Mouse (Mus musculus) T-helper 2 cell (primary cell): ENCODE data around the gene Zfp385c.
"Not testable (repeated sequence)": the region's sequence is repeated elsewhere in the genome, so short reads cannot be mapped to it uniquely, and the experiment has no call there.

Source experiments
- in situ Hi-C: fragments of 300-600 bp; cut with MboI, MseI; formaldehyde crosslinking; loops from one replicate; pipeline ENCODE4 v1.15.1; 2025; ENCODE audit warnings: high pct_unique_total_duplicates

The Zfp385c gene

DNA sequence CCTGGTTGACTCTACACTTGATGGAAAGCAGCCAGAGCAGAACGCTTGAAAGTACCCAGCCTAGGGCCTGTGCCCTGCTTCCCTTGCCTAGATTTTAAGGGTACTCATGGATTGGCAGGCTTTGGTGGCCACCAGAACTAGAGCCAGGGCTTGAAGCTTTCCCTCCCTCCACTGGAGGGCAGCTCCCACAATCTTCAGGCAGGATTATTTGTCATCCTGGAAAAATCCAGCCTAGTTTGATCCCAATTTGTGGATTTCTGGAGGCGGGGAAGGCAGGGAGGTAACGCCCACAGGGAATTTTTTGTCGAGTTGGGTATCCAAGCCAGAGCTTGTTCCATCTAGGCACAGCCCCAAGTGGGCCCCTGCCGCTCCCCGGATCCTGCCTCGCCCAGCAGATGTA is 1.9 kb downstream of the Zfp385c start:
- in situ Hi-C loops, result no loop called here

GRCm38 (mm10) chr11:100688443-100688842 is 3.8 kb downstream of the Zfp385c start:
- in situ Hi-C loops, result no loop called here

- in situ Hi-C loops, result no loop called here
These were observed 5.0 kb downstream of the Zfp385c start for GRCm38 (mm10) chr11:100687265-100687664.

DNA sequence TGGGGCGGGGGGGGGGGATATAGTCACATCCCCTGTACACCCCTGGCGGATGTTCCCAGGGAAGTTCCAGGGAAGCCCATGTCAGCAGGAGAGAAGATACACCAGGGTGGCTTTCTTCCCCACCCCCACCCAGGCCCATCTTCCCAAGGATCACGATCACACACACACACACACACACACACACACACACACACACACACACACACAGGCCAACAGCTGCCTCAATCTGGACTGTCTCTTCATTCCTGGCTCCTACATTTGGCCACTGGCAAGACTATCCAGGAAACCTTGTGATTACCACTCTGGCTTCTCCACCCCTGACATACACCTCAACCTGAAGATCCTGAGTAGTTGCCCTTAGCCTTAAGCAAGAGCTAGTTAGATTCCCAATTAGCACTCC is 6.9 kb downstream of the Zfp385c start:
- in situ Hi-C loops, result no loop called here

- in situ Hi-C loops, result no loop called here
These were observed 8.2 kb downstream of the Zfp385c start for GRCm38 (mm10) chr11:100684084-100684483.

- in situ Hi-C loops, result no loop called here
These were observed 9.7 kb downstream of the Zfp385c start for GRCm38 (mm10) chr11:100682526-100682925.

- in situ Hi-C loops, result no loop called here
These were observed 10.4 kb downstream of the Zfp385c start for GRCm38 (mm10) chr11:100681826-100682225.

GRCm38 (mm10) chr11:100677810-100678209 is 14.4 kb downstream of the Zfp385c start:
- in situ Hi-C loops, result loop anchor here (5.0 kb wide), 1 partner anchor 36 kb away; no protein-coding TSS in a partner anchor

GRCm38 (mm10) chr11:100673169-100673568 is 19.1 kb downstream of the Zfp385c start:
- in situ Hi-C loops, result no loop called here

DNA sequence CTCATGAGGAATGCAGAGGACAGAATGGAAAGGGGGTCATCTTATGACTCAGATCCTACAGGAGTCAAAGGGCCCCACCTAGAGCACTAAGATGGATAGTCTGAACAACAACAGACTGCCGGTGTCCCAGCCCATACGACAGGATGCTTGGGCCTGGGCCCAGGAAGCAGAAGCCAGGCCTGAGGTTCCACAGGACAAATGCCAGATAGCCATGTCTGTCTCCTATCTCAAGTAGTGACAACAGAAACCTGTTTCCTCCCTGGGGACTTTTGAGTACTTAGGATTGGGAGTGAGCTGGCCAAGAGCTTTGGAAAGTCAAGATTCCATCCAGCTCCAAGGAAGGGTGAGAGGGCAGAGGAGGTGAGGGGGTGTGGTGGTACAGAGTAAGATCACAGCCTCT is 20.3 kb downstream of the Zfp385c start:
- in situ Hi-C loops, result no loop called here

GRCm38 (mm10) chr11:100671049-100671448 is 21.2 kb downstream of the Zfp385c start:
- in situ Hi-C loops, result no loop called here

GRCm38 (mm10) chr11:100659806-100660205 is 32.4 kb downstream of the Zfp385c start:
- in situ Hi-C loops, result no loop called here

DNA sequence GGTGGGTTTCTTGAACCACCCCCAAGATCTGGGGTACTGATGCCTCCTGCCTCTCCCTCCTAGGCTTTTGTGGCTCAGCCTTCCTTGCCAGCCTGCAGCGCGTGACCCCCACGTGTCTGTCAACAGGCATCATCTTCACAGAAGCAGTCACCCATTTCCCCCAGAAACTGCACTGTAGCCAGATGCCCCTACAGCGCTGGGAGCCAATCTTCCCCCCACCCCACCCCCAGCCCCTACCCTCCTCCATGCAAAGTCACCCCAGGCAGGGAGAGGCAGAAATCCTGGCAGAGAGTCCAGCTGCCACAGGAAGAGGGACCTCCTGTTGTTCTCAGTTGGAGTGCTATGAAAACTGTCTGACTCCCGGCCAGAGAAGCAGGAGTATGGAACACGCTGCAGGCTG is 35.8 kb downstream of the Zfp385c start:
- in situ Hi-C loops, result no loop called here

DNA sequence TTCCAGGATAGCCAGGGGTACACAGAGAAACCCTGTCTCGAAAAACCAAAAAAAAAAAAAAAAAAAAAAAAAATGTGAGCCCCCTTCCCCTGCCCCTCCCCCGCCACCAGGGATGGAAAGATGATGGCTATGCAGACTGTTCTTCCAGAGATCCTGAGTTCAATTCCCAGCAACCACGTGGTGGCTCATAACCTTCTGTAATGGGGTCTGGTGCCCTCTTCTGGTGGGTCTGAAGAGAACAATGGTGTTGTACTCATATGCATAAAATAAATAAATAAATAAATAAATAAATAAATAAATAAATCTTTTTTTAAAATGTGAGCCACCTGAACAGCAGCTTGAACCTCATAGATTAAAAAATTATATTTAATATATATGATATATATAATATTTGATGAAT is 36.7 kb downstream of the Zfp385c start:
- in situ Hi-C loops, result not testable (repeated sequence)

DNA sequence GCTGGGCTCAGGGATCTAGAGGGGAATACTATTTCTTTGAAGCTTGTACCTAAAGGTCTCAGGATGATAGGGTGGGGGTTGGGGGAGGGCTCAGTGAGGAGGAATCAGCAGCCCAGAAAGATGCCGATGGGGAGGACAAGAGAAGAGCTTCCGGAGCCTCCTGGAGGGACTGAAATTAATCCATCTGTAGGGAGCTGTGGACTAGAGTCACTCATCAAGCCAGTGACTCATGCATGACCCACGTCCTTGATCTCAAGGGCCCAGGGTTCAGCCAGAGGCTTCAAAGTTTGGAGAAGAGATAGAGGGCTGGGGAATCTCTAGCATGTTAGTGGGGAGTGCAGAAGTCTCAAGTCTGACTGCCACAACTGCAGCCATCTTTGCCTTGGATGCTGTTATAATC is 40.5 kb downstream of the Zfp385c start:
- in situ Hi-C loops, result no loop called here

DNA sequence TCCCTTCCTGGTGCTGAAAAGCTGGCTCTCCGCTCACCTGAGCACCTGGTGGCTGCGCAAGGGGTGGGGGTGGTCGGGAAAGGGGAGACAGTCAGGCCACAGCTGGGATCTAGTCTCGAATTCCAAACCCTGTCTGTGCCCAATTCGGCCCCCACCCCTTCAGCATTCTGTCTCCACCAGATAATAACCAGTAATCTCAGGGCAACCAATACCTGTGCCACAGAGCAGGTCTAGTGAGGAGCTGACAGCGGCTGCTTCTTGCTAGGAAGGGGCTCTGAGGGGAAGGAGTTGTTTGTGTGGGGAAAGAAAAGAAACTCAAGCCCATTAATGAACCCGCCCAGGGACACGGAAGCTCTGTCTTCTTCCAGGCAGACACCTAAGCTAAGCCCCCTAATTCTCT is 41.0 kb downstream of the Zfp385c start:
- in situ Hi-C loops, result no loop called here

DNA sequence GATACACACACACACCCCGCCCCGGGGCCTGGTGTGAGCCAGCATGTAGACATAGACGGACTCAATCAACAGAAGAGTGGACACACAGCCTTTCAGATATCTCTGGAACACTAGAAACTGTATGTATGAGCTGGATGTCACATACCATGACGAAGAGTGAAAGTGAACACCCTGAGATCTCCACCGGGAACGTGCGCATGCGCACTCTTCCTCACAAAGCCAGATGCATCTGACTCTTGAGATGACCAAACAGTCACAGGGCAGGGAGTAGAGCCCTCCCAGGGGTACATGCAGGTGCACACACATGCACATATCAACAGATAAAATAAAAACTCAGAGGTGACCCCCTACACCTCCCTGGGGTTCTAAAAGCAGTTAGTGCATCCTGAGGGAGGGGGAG is 43.9 kb downstream of the Zfp385c start:
- in situ Hi-C loops, result loop anchor here (10.0 kb wide), 1 partner anchor 486 kb away; no protein-coding TSS in a partner anchor

GRCm38 (mm10) chr11:100646265-100646664 is 46.0 kb downstream of the Zfp385c start:
- in situ Hi-C loops, result loop anchor here (10.0 kb wide), 1 partner anchor 489 kb away; no protein-coding TSS in a partner anchor

DNA sequence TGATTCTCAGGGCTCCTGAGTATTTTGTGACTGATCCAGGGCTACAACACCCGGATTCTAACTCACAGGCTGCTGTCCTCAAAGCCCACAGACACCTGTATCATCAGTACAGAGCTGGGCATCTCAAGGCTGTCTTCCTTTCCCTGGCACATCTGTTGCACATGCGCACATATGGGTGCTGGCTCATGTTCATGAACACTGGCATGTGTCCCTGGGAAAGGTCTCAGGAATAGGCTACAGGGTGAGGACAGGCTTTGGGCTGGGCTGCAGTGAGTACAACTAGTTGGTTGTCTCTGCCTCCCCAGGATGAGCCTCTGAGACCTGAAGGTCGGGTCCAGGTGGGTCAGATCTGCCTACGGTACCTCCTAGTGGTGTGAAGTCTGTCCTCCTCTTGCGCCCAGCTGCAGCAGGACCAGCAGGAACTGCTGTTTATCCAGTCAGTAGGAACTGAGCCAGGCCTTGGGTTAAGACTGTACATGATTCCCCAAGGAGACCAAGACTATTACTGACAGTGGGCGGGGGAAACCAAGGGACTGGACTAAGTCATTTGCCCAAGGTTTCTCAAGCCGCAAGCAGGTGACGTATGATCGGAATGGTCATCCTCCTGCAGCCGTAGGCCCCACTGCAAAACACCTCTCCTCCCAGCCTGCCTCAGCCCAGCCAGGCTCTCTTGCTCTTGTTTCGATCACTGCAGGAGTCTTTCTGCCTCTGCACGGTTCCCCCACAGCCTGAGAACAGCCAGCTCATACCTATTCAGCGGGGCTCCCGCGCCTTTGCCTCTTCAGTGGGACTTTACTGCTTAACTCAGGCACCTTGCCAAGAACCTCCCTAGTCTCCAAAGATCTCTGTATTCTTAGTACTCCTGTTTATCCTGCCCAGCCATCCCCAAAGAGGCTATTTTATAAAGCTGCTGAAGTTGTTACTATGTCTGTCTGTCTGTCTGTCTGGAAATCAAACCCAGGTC is 48.4 kb downstream of the Zfp385c start:
- in situ Hi-C loops, result loop anchor here (5.0 to 10.0 kb wide), 2 partner anchors 33 to 491 kb away; no protein-coding TSS in a partner anchor

DNA sequence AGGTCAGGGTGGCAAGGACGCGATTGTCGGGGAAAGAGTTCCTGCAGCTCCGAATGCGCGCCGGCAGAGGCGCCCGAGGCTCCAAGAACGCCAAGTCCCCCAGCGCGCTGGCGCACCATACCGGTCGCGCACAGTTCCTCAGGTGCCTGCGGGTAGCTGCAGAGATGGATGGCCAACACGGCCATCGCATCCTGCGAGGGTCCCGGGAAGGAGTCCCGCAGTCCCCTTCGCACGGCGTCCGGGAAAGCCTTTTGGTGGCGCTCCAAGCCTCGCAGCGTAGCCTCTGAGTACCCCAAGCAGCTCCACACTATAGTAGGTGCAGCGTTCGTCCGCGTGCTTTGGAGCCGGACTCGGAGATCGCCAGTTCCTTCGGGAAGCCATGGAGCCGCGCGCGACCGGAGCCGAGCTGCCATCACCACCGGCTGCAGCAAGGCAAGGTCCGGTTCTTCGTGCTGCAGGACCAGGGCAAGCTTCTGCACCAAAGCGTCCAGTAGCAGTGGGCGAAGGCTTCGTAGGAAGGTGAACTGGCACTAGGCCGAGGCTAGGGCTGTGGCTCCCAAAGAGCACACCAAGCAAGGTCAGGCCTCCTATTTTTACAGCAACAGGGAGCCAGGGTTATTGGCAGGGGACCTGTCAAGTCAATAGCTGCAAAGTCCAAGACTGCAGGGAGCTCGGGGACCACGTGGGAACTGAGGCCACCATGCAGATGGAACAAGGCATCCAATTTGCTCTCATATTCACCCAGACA is 51.9 kb downstream of the Zfp385c start:
- in situ Hi-C loops, result loop anchor here (5.0 to 10.0 kb wide), 2 partner anchors 37 to 494 kb away; no protein-coding TSS in a partner anchor

- in situ Hi-C loops, result no loop called here
These were observed 57.7 kb downstream of the Zfp385c start for GRCm38 (mm10) chr11:100634530-100634929.

- in situ Hi-C loops, result no loop called here
These were observed 63.3 kb downstream of the Zfp385c start for GRCm38 (mm10) chr11:100628862-100629352.
